Mouse (Mus musculus) layer of hippocampus, postnatal 14 days (tissue): ENCODE data around the gene Prdm8. TPM values are rescaled to one million over a fixed set of nuclear protein-coding genes. Genes with fewer than 3 reads are reported as not detected.

ENCODE experiments used
- total RNA-seq, 2 experiments: library from RNA; stranded (reverse); gene quantifications; 2 replicates each; pipeline ENCODE4 v1.2.3; 2021

The Prdm8 gene
- total RNA-seq, 2 experiments from 2014 or later, result 62.1 to 75.4 TPM

Other genes with a start within 250 kb of the Prdm8 start
- 1 to 10 TPM; 1.9 to 2.1 TPM for gene Antxr2, start 136.2 kb upstream of the Prdm8 start, total RNA-seq
- gene Fgf5, start 87.0 kb downstream of the Prdm8 start, total RNA-seq, result 1 to 10 TPM; 4.4 to 5.6 TPM
- 1 to 10 TPM in 1 of 2 experiments, under 1 TPM in 1; 0.48 to 1.7 TPM for gene Cfap299, start 162.1 kb downstream of the Prdm8 start, total RNA-seq